Mouse (Mus musculus): ENCODE measurements around the gene Ergic1.

Gene Ergic1

GRCm38 (mm10) chr17:26600913-26601447, 39.7 kb downstream of the Ergic1 start:
- no peak for DNase-seq (ENCODE audit: low spot score in 2 of 2)

GRCm38 (mm10) chr17:26601514-26601913, 40.2 kb downstream of the Ergic1 start:
- DNase-seq (ENCODE audit: low spot score in 2 of 2), result no peak

GRCm38 (mm10) chr17:26601926-26602325, 40.6 kb downstream of the Ergic1 start:
- DNase-seq (ENCODE audit: low spot score in 2 of 2), result no peak

GRCm38 (mm10) chr17:26602371-26602885, 41.1 kb downstream of the Ergic1 start:
- DNase-seq (ENCODE audit: low spot score in 2 of 2), result no peak

GRCm38 (mm10) chr17:26603311-26603710, 42.0 kb downstream of the Ergic1 start:
- DNase-seq (ENCODE audit: low spot score in 2 of 2), result no peak

GRCm38 (mm10) chr17:26605636-26606035, 44.3 kb downstream of the Ergic1 start:
- DNase-seq (ENCODE audit: low spot score in 2 of 2), result no peak

GRCm38 (mm10) chr17:26606516-26606915, 45.2 kb downstream of the Ergic1 start:
- no peak for DNase-seq (ENCODE audit: low spot score in 2 of 2)

- DNase-seq (ENCODE audit: low spot score in 2 of 2), result no peak
These were observed 47.1 kb downstream of the Ergic1 start for GRCm38 (mm10) chr17:26608348-26608747.

- no peak for DNase-seq (ENCODE audit: low spot score in 2 of 2)
These were observed 47.6 kb downstream of the Ergic1 start for GRCm38 (mm10) chr17:26608877-26609276.

- DNase-seq (ENCODE audit: low spot score in 2 of 2), result peak in 1 of 2 experiments; percentile 31
These were observed 48.5 kb downstream of the Ergic1 start for GRCm38 (mm10) chr17:26609820-26610219.

GRCm38 (mm10) chr17:26611328-26611727, 50.0 kb downstream of the Ergic1 start:
- DNase-seq (ENCODE audit: low spot score in 2 of 2), result no peak

- DNase-seq (ENCODE audit: low spot score in 2 of 2), result no peak
These were observed 50.6 kb downstream of the Ergic1 start for GRCm38 (mm10) chr17:26611918-26612317.

- DNase-seq (ENCODE audit: low spot score in 2 of 2), result no peak
These were observed 53.0 kb downstream of the Ergic1 start for GRCm38 (mm10) chr17:26614286-26614685.

- no peak for DNase-seq (ENCODE audit: low spot score in 2 of 2)
These were observed 53.6 kb downstream of the Ergic1 start for GRCm38 (mm10) chr17:26614708-26615486.

GRCm38 (mm10) chr17:26616696-26617095, 55.4 kb downstream of the Ergic1 start:
- DNase-seq (ENCODE audit: low spot score in 2 of 2), result no peak

- DNase-seq (ENCODE audit: low spot score in 2 of 2), result no peak
These were observed 57.2 kb downstream of the Ergic1 start for GRCm38 (mm10) chr17:26618498-26618897.

GRCm38 (mm10) chr17:26619577-26619976, 58.3 kb downstream of the Ergic1 start:
- no peak for DNase-seq (ENCODE audit: low spot score in 2 of 2)

GRCm38 (mm10) chr17:26620292-26620691, 59.0 kb downstream of the Ergic1 start:
- DNase-seq (ENCODE audit: low spot score in 2 of 2), result no peak

GRCm38 (mm10) chr17:26620786-26621766, 59.8 kb downstream of the Ergic1 start:
- DNase-seq (ENCODE audit: low spot score in 2 of 2), result peak; percentile 36 to 39

- no peak for DNase-seq (ENCODE audit: low spot score in 2 of 2)
These were observed 60.6 kb downstream of the Ergic1 start for GRCm38 (mm10) chr17:26621912-26622311.

- no peak for DNase-seq (ENCODE audit: low spot score in 2 of 2)
These were observed 62.7 kb downstream of the Ergic1 start for GRCm38 (mm10) chr17:26623991-26624390.

GRCm38 (mm10) chr17:26624999-26625398, 63.7 kb downstream of the Ergic1 start:
- no peak for DNase-seq (ENCODE audit: low spot score in 2 of 2)

Data from frontal cortex, postnatal 10 days (tissue).